Mouse (Mus musculus) brain, adult 10 weeks (tissue): ENCODE data around the gene Cryba1. TPM values are rescaled to one million over a fixed set of nuclear protein-coding genes. Genes with fewer than 3 reads are reported as not detected.

Experiments
- polyA plus RNA-seq: library from polyadenylated mRNA; stranded (reverse); fragments of 350-450 nt; fragmentation: Illumina TruSeq; extraction: RNeasy Lipid Tissue Mini Kit (QIAGEN cat#74804); gene quantifications from one replicate; pipeline ENCODE4 v1.2.3, GENCODE M21; 2015; ENCODE audit warnings: low read depth, low replicate concordance

Cryba1 gene
- polyA plus RNA-seq: not detected

DNA sequence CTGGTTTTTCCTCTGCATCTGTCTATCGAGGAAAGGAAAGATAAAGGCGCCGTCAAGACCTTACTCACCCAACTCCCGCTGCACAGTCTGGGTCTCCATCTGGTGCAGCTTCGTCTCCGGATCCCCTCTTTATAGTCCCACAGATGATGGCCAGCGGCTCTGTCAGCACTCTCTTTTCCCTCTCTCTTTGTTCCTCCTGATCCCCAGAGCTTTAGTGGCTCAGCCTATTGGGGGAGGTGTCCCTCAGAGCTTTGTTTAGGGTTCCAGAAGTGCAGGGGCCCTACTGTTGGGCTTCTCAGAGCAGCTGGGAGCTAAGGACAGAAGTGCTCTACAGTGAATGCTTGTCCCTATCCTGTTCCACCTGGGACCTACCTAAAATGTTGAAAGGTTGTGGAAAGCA is at the start of gene Cryba1:
Gene Cryba1 (minus strand): TSS at position 101 of the 400 bp plus-strand sequence.

DNA sequence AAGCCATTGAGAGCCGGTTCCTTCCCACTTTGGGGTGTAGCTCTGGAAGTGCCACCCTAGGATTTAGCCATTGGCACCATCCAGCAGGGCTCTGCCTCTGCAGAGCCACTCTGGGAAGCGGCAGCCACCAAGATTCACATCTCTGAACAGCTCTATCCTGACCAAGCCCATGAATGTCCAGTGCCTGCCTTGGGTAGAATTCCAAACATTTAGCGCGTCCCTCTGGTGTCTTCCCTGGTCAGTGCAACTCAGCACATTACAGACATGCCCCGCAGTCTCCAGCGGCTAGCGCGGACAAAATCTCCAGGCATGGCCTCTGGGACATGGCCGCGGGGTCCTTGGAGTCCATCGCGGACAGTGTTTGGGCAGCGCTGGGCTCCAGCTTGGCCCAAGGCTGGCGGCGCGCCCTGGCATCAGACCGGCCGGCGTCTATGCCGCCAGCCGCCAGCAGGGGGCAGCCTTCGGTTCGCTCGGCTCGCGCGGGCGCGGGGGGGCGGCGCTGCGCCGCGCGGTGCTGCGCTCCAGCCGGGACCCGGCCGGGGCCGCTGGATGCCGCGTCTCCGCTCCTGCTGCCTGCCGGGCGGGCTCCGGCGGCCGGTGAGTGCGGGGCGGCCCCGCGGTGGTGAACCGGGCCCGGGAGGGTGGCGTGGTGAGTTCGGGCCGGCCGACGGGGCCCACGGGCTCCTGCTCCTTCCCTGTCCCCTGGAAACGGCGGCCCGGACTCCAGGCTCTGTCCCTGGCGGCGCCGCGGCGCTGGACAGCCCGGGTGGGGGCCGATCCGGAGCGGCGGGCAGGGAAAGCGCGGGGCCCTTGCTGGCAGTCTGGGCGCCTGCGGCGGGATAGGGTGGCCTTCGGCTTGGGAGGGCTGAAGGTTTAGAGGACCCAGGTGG is 37.9 kb upstream of the Cryba1 start, which contains the start of gene Myo18a:
Gene Myo18a (plus strand): TSS at position 464 of the 890 bp plus-strand sequence.

DNA sequence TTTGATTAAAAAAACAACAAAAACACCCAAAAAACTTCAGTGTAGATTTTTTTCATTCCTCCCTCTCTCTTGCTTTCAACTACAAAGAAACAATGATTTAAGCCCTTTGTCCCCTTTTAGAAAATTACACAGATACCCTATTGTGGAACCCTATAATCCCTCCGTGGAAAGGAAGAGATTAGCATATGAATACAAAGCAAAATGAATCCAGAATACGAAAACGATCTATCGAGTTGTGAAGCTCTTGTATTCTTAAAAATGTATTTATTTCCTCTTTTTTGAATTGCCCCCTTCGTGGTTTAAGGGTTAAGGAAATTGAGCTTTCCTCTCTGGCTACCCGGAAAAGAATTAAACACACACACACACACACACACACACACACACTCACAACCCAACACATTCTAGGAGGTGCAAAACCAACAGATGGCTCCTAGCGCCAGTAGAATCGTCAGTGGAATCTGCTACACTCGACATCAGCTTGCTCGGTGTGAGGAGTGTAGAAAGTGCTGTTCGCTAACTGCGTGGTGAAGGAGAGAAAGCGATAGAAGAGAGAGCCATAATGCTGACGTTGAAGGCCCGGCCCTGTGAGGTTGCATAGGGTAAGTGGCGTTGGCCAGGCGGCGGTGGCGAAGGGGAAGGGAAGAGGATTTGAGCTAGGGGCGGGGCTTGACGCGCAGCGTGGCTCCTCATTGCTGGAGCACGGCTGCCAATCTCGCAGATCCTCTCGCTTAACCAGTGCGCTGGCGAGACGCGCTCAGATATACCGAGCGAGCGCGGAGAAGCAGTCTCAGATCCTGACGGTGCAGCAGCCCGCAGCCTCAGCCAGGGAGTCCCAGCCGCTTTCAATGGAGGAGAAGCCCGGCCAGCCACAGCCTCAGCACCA is 39.5 kb downstream of the Cryba1 start, which contains the start of gene Nufip2:
Gene Nufip2 (plus strand): TSS at position 773 of the 883 bp plus-strand sequence.

Other genes with a start within 250 kb of the Cryba1 start
- 60.5 TPM for gene Ankrd13b, start 235.6 kb downstream of the Cryba1 start, polyA plus RNA-seq
- 228 TPM for gene Git1, start 231.7 kb downstream of the Cryba1 start, polyA plus RNA-seq
- gene Abhd15, start 210.2 kb downstream of the Cryba1 start, polyA plus RNA-seq: 1.1 TPM
- 5.8 TPM for gene Trp53i13, start 209.3 kb downstream of the Cryba1 start, polyA plus RNA-seq
- gene Gm10392, start 206.1 kb downstream of the Cryba1 start, polyA plus RNA-seq: not detected
- gene Taok1, start 117.5 kb downstream of the Cryba1 start, polyA plus RNA-seq: 33.4 TPM
- gene Nufip2, start 39.1 kb downstream of the Cryba1 start, polyA plus RNA-seq: 22.1 TPM
- gene Myo18a, start 38.0 kb upstream of the Cryba1 start, polyA plus RNA-seq: 72.5 TPM
- gene Gm10277, start 62.5 kb upstream of the Cryba1 start, polyA plus RNA-seq: not detected
- gene Pipox, start 168.8 kb upstream of the Cryba1 start, polyA plus RNA-seq: 1.9 TPM
- 105 TPM for gene Sez6, start 205.5 kb upstream of the Cryba1 start, polyA plus RNA-seq